Mouse (Mus musculus) heart, embryonic 16.5 days (tissue): Measurements from ENCODE around the gene H2-Q2. TPM values are rescaled to one million over a fixed set of nuclear protein-coding genes. Genes with fewer than 3 reads are reported as not detected.

Experiments used
- polyA plus RNA-seq: library from polyadenylated mRNA; unstranded; fragments of >200 nt; fragmentation: Nextera tagmentation; extraction: Ambion mirVana; gene quantifications from 2 replicates; pipeline ENCODE4 v1.2.1, GENCODE M21; 2015

H2-Q2 gene
- polyA plus RNA-seq, 1 experiment from 2014 or later, result 2.1 TPM

Other genes with a start within 250 kb of the H2-Q2 start
- gene Ly6g5c, start 234.0 kb upstream of the H2-Q2 start, polyA plus RNA-seq, result 0.72 TPM in 1 of 2 replicates, not detected in the other
- 0.57 and 0.63 TPM in 2 replicates for gene Ly6g5b, start 226.8 kb upstream of the H2-Q2 start, polyA plus RNA-seq
- gene Gpank1, start 220.8 kb upstream of the H2-Q2 start, polyA plus RNA-seq, result 13.6 and 14.9 TPM in 2 replicates
- 224 and 232 TPM in 2 replicates for gene Csnk2b, start 220.2 kb upstream of the H2-Q2 start, polyA plus RNA-seq
- gene D17H6S53E, start 215.9 kb upstream of the H2-Q2 start, polyA plus RNA-seq, result 10.1 and 10.2 TPM in 2 replicates
- gene Apom, start 210.2 kb upstream of the H2-Q2 start, polyA plus RNA-seq, result 0.60 and 0.89 TPM in 2 replicates
- 37.5 and 40.5 TPM in 2 replicates for gene Bag6, start 207.1 kb upstream of the H2-Q2 start, polyA plus RNA-seq
- gene Prrc2a, start 177.3 kb upstream of the H2-Q2 start, polyA plus RNA-seq, result 103 and 113 TPM in 2 replicates
- gene Aif1, start 166.2 kb upstream of the H2-Q2 start, polyA plus RNA-seq, result 6.0 and 10.9 TPM in 2 replicates
- 7.9 and 8.2 TPM in 2 replicates for gene Lst1, start 153.8 kb upstream of the H2-Q2 start, polyA plus RNA-seq
- gene Ltb, start 147.8 kb upstream of the H2-Q2 start, polyA plus RNA-seq, result 3.5 and 6.4 TPM in 2 replicates
- 0.20 and 0.33 TPM in 2 replicates for gene Tnf, start 140.2 kb upstream of the H2-Q2 start, polyA plus RNA-seq
- gene Lta, start 136.9 kb upstream of the H2-Q2 start, polyA plus RNA-seq, result 0.27 and 0.79 TPM in 2 replicates
- 0.41 and 1.2 TPM in 2 replicates for gene Gm16181, start 121.4 kb upstream of the H2-Q2 start, polyA plus RNA-seq
- 10.1 and 10.4 TPM in 2 replicates for gene Atp6v1g2, start 108.6 kb upstream of the H2-Q2 start, polyA plus RNA-seq
- gene Nfkbil1, start 106.5 kb upstream of the H2-Q2 start, polyA plus RNA-seq, result 8.4 and 8.8 TPM in 2 replicates
- 256 and 260 TPM in 2 replicates for gene Ddx39b, start 100.5 kb upstream of the H2-Q2 start, polyA plus RNA-seq
- gene H2-D1, start 79.5 kb upstream of the H2-Q2 start, polyA plus RNA-seq, result 90.5 and 110 TPM in 2 replicates
- gene H2-Q1, start 21.8 kb upstream of the H2-Q2 start, polyA plus RNA-seq, result not detected in 2 replicates
- 3.2 and 4.1 TPM in 2 replicates for gene H2-Q4, start 37.4 kb downstream of the H2-Q2 start, polyA plus RNA-seq
- gene H2-Q6, start 82.6 kb downstream of the H2-Q2 start, polyA plus RNA-seq, result 1.1 and 2.8 TPM in 2 replicates
- gene H2-Q7, start 96.9 kb downstream of the H2-Q2 start, polyA plus RNA-seq, result 3.7 and 5.9 TPM in 2 replicates
- gene H2-Q10, start 127.8 kb downstream of the H2-Q2 start, polyA plus RNA-seq, result 0.55 and 0.58 TPM in 2 replicates
- not detected in 2 replicates for gene Pou5f1, start 163.8 kb downstream of the H2-Q2 start, polyA plus RNA-seq
- 59.5 and 60.3 TPM in 2 replicates for gene Tcf19, start 174.6 kb downstream of the H2-Q2 start, polyA plus RNA-seq
- 15.7 and 15.9 TPM in 2 replicates for gene Cchcr1, start 174.9 kb downstream of the H2-Q2 start, polyA plus RNA-seq
- 1.6 and 1.9 TPM in 2 replicates for gene Psors1c2, start 191.0 kb downstream of the H2-Q2 start, polyA plus RNA-seq
- 0.46 and 0.49 TPM in 2 replicates for gene Cdsn, start 209.9 kb downstream of the H2-Q2 start, polyA plus RNA-seq
- 0.11 and 0.14 TPM in 2 replicates for gene 2300002M23Rik, start 225.2 kb downstream of the H2-Q2 start, polyA plus RNA-seq